15 mouse cellular contexts compared by ENCODE assay signal in genomic region chr15:84291097-84291496, GRCm38 (mm10). TPM values are rescaled to one million over a fixed set of nuclear protein-coding genes. Genes with fewer than 3 reads are reported as not detected.
A peak's percentile ranks its signal among the peaks of the same experiment; 100 is the strongest.
DNase-seq lines count a peak whose midpoint lies in the region; TF ChIP-seq lines count a peak whose summit lies in the region.
"Had no signal": no experiment of that assay in that cellular context is flagged by ENCODE, and none has a peak within 500 bp of the region (broad histone marks: within the 10 kb centered on the region; RNA-seq: fewer than 3 reads in every experiment).

No protein-coding gene starts in this region.

- no peak overlapping the region for H3K4me3 ChIP-seq in myocyte

- no peaks in the 10 kb centered on the region for H3K79me2 ChIP-seq in myocyte (ENCODE audit: control insufficient read depth, insufficient read depth)

- no peak overlapping the region for H3ac ChIP-seq in myocyte (ENCODE audit: control insufficient read depth, insufficient read length)

- TF ChIP-seq POLR2A in myocyte (IDR thresholded peaks at IDR 0.05; ENCODE audit: insufficient read length, low read depth): no peak

- H3K36me3 ChIP-seq in myocyte (ENCODE audit: control insufficient read depth, insufficient read depth): peaks cover 32% of the 10 kb centered on the region
- H3K36me3 ChIP-seq: G1E had no signal

- H3K27me3 ChIP-seq in myocyte (ENCODE audit: control insufficient read depth, insufficient read depth, insufficient read length): no peaks in the 10 kb centered on the region

- H3K4me2 ChIP-seq in myocyte (ENCODE audit: low read depth): no peak overlapping the region

- DNase-seq in kidney, postnatal 14 days: no peak
- DNase-seq: adrenal gland, adult 2 months; adrenal gland, adult 8-10 months; adrenal gland, postnatal 10 days; adrenal gland, postnatal 14 days; adrenal gland, postnatal 25 days; adrenal gland, postnatal 36 days; B cell, adult 2 months; cerebellum, adult 11 months; cerebellum, adult 11-12 months; cerebellum, adult 18-20 months; cerebellum, adult 2 months had no signal

TF ChIP-seq in myocyte, 11 proteins besides CTCF, POLR2A, EP300 and RAD21:
- no peak for TF ChIP-seq TCF3 (IDR thresholded peaks at IDR 0.05; ENCODE audit: insufficient read length, low read depth)
- no peak for TF ChIP-seq POLR2AphosphoS2 (IDR thresholded peaks at IDR 0.05; ENCODE audit: insufficient read length, low read depth)
- peak in 1 of 3 experiments; percentile 64 for TF ChIP-seq MYOD1 (IDR thresholded peaks at IDR 0.05; ENCODE audit: control insufficient read depth in 1 of 3, insufficient read length in 2 of 3, low read depth in 2 of 3)
- peak in 2 of 3 experiments; percentile 15 to 83 for TF ChIP-seq MYOG (IDR thresholded peaks at IDR 0.05; ENCODE audit: control insufficient read depth in 1 of 3, insufficient read depth in 1 of 3, insufficient read length in 2 of 3, low read depth in 2 of 3)
- TF ChIP-seq TCF12 (IDR thresholded peaks at IDR 0.05; ENCODE audit: insufficient read depth, poor library complexity, severe bottlenecking): no peak
- TF ChIP-seq E2F4 (IDR thresholded peaks at IDR 0.05; ENCODE audit: insufficient read depth): no peak
- TF ChIP-seq MAX (IDR thresholded peaks at IDR 0.05; ENCODE audit: low read depth): no peak
- TF ChIP-seq REST (IDR thresholded peaks at IDR 0.05; ENCODE audit: insufficient read depth, insufficient read length): no peak

RNA-seq across cellular contexts. Expression of gene Parvg, which starts 32.7 kb away (rescaled TPM):
- 0.95 TPM for polyA plus RNA-seq in myocyte (2012; fragmentation: generic; extraction: Trizol)
- polyA plus RNA-seq: Patski had no signal

RNA-seq across cellular contexts. Expression of gene Parvb, which starts 59.3 kb away (rescaled TPM):
- polyA plus RNA-seq in myocyte (2012; fragmentation: generic; extraction: Trizol): 86.2 TPM
